Mouse (Mus musculus) embryo, embryonic 10 days (tissue): Measurements from ENCODE around the gene Rnf181.
A peak's percentile ranks its signal among the peaks of the same experiment; 100 is the strongest.

Source experiments
- DNase-seq: peaks from one replicate; pipeline ENCODE4 v3.0.0-alpha.2; 2015; ENCODE audit warnings: low spot score

The Rnf181 gene

DNA sequence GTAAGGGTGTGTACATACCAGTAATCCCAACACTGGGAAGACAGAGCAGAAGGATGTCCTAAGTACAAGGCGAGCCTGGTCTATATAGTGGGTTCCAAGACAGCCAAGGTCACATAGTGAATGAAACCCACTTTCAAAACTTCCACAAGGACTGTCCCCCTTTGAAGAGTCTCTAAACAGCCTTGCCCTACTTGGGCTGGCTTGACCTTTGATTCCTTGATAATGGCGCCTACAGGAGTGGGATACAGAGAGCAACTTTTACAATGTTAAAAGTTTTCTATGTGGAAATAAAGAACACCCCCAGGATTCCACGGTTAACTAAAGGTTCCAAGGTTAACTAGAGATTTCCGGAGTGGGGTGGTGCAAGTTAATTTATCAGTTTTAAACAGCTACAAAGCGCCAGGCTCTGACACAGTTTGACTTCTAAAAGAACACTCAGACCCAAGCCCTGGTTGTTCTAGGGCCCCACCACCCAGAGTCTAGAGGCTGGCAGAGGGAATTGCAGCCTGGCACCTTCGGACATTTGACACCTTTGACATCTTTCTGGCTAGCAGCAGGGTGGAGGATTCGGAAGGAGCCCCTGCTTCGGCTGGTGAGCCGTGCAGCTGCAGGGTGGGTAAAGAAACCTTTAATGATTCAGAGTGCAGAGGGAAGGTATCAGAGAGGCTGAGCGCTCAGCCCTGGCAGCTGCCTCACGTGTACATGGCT, 6.7 kb downstream of the Rnf181 start:
- DNase-seq, result no peak

DNA sequence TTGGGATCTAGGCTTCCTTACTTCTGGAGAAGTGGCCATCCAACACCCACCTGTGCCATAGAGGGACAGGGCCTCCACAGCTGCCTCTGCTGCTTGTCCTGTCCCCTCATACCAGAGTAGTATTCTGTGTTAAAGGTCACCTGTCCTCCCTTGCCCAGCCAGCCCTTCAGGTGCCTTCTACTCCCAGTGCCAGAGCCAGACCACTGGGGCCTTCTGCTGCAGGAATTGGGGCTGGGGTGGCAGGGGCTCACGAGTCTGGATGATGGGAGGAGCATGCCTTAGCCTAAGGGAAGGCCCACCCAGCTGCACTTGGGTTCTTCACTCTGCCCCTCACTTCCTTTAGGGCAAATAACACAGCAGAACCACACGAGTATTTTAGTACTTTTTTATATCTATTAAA, 7.4 kb downstream of the Rnf181 start:
- no peak for DNase-seq

GRCm38 (mm10) chr6:72358086-72358764, 8.5 kb downstream of the Rnf181 start:
- DNase-seq, result no peak

DNA sequence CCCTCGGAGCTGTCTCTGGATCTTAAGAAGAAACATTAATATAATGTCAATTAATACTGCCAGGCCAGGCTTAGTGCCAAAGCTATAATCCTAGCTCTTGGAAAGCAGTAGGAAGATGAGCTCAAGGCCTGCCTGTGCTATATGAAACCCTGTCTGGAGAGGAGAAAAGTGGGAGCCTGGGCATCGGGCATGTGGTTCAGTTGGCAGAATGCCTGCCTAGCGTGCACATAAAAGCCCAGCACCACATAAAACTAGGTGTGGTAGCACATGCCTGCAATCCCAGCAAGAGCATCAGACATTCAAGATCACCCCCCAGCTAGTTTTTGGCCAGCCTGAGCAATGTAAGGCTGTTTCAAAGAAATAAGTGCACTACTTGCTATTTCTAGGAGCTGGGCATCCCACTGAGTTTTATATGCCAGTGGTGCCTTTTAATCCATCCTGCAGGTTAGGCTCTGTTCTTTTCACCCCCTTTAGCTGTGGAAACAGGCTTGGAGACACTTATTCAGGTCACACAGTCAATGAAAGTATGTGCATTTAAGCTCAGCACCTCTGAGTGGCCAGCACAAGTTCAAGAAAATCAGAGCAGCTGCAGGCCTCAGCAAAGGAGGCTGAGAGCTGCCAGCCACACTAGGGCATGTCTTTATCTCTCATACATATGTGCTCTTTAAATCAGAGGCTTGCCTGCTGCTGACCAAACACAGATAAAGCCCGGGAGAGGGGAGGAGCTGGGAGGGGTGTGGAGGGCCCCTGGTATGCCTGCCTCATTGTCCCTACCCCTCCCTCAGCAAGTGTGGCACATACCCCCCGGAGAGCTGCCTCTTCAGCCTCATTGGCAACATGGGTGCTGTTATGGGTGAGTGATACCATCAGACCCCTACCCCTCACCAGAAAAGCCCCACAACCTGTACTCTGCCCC, 9.3 kb downstream of the Rnf181 start:
- no peak for DNase-seq

- DNase-seq, result no peak
These were observed 10.7 kb downstream of the Rnf181 start for GRCm38 (mm10) chr6:72356001-72356532.

- peak; percentile 79 for DNase-seq
These were observed 11.5 kb downstream of the Rnf181 start, which contains the start of gene Tmem150a for GRCm38 (mm10) chr6:72355066-72355911. Gene Tmem150a (plus strand): TSS chr6:72355447.

DNA sequence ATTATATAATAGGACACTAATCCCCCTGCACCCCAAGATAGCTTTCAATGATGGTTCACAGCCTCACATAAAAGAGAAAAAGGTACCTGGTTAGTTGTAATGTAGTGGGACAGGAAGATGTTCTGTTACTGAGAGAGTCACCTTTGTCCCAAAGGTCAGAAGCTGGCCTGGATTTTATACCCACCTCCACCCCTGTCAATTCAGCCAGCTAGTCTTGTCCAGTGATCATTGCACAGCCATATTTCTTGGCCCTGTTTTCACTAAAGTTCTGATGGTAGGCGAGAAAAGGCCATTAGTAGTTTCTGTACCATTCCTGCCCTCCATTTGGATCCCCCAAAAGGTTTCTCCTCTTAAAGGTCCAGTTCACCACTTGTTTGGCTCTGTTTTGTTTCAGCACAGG, 12.7 kb downstream of the Rnf181 start:
- DNase-seq, result no peak

GRCm38 (mm10) chr6:72352636-72353405, 13.9 kb downstream of the Rnf181 start:
- no peak for DNase-seq

DNA sequence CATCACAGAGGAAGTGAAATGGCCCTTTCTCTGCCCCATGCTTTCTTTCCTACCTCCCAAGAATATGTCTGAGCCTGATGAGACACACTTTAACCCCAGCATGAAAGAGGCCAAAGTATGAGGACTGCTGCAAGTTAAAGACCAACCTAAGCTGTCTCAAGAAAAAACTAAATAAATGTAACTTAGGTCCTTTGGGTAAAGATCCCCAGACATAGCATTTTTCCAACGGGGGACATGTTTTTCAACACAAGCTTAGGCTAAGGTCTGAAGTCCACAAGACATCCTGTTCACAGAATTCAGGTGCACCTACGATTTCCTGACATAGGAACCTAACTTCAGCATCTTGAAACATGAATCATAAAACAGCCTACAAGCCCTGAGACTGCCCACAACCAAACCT, 16.5 kb downstream of the Rnf181 start:
- DNase-seq, result no peak

DNA sequence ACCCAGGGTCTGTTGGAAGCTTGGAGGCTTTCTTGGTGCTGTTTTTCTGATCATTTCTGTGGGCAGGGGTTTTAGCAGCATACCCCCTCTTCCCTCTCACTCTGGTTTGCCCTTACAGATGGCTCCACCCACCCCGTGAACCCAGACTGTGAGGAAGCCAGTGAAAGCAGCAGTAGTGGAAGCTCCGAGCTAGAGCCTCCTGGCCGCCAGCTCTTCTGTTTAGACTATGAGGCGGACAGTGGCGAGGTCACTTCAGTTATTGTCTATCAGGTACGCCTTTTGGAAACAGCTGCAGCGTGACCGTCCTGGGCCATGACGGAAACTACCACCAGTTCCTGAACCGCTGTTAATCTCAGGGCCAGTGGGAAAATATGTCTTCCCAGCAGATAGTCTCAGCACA, 18.3 kb downstream of the Rnf181 start:
- no peak for DNase-seq

GRCm38 (mm10) chr6:72347166-72347941, 19.4 kb downstream of the Rnf181 start, which contains the start of gene 0610030E20Rik:
Gene 0610030E20Rik (plus strand): TSS chr6:72347317.
- peak; percentile 90 for DNase-seq

- DNase-seq, result no peak
These were observed 20.5 kb downstream of the Rnf181 start for GRCm38 (mm10) chr6:72346261-72346660.

GRCm38 (mm10) chr6:72345633-72346032, 21.1 kb downstream of the Rnf181 start:
- no peak for DNase-seq

GRCm38 (mm10) chr6:72345074-72345567, 21.6 kb downstream of the Rnf181 start, which contains the start of gene Usp39:
Gene Usp39 (minus strand): TSS chr6:72345184.
- peak; percentile 99 for DNase-seq

- no peak for DNase-seq
These were observed 22.2 kb downstream of the Rnf181 start for GRCm38 (mm10) chr6:72344396-72345073.

- DNase-seq, result no peak
These were observed 26.3 kb downstream of the Rnf181 start for GRCm38 (mm10) chr6:72340481-72340880.

GRCm38 (mm10) chr6:72333111-72333510, 33.6 kb downstream of the Rnf181 start:
- no peak for DNase-seq

- DNase-seq, result no peak
These were observed 36.6 kb downstream of the Rnf181 start for GRCm38 (mm10) chr6:72330133-72330532.

GRCm38 (mm10) chr6:72329019-72329418, 37.7 kb downstream of the Rnf181 start:
- DNase-seq, result no peak
